Mouse (Mus musculus): ENCODE measurements around the gene Cpm.

GRCm38 (mm10) chr10:117730140-117730539 is 100.8 kb downstream of the Cpm start:
- no peak for TF ChIP-seq HCFC1 (IDR thresholded peaks at IDR 0.05; ENCODE audit: borderline replicate concordance, insufficient read depth, low read length)
- no peak for TF ChIP-seq ZC3H11A (IDR thresholded peaks at IDR 0.05; ENCODE audit: borderline replicate concordance, low read depth, low read length)
